Mouse (Mus musculus) G1E (cell line): ENCODE data around the gene Ccsap.

Source experiments
- CTCF ChIP-seq: IDR thresholded peaks from 2 replicates; pipeline ENCODE4 v1.5.1; 2012; ENCODE audit warnings: low read depth, low read length, inconsistent platforms, mixed read lengths
- GATA2 ChIP-seq: IDR thresholded peaks from 2 replicates; pipeline ENCODE4 v1.6.1; 2012; ENCODE audit warnings: low read depth, low read length, inconsistent platforms, borderline replicate concordance
- TAL1 ChIP-seq: conservative IDR thresholded peaks from 2 replicates; pipeline ENCODE4 v1.6.1; 2012; ENCODE audit warnings: low read depth, low read length, inconsistent platforms, mixed read lengths

DNA sequence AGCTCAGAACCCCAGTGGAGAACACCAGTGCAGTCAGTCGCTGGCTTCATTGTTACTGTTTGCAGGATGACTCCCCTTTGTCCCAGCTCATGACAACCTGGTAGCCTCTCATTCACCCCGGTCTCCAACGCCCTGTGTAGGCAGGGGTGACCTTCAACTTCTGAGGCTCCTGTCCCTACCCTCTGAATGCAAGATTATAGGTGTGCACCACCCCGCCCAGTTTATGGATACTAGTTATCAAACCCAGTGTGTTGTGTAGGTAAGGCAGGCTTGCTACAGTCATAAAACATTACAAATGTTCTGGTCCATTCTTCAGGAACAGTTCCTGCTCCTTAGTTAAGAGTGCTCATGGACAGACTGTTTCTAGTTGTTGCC is 46.1 kb downstream of the Ccsap start:
- TF ChIP-seq CTCF (no peak), TAL1 (no peak), GATA2 (no peak)
